Mouse (Mus musculus) heart, adult 2 months (tissue): ENCODE data around the gene Stx8.

Experiments
- EP300 ChIP-seq: fragments of 200-500 bp; IDR thresholded peaks from 2 replicates; pipeline ENCODE4 v1.6.1; 2011; ENCODE audit warnings: low read depth, low read length, control low read depth; ENCODE audit not compliant: insufficient read depth
- POLR2A ChIP-seq: fragments of 200-500 bp; IDR thresholded peaks from 2 replicates; pipeline ENCODE4 v1.6.1; 2011; ENCODE audit warnings: mild to moderate bottlenecking, low read depth, low read length, control low read depth; ENCODE audit not compliant: insufficient read depth

GRCm38 (mm10) chr11:68168427-68168826 lies 202.4 kb downstream of the Stx8 start:
- TF ChIP-seq EP300 (no peak), POLR2A (no peak)
